Comparison of ENCODE assay signal across 19 mouse cellular contexts in the genomic region with DNA sequence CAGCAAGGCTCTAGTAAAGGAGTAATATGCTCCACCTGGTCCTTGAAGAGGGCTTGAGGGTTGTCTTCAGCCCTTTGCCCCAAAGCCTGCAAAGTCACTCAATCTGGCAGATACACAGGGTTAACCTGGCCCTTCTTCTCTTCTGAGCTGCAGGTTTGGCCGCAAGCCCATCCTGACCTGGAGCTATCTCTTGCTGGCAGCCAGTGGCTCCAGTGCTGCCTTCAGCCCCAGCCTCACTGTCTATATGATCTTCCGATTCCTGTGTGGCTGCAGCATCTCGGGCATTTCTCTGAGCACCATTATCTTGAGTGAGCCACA. TPM values are rescaled to one million over a fixed set of nuclear protein-coding genes. Genes with fewer than 3 reads are reported as not detected.
DNase-seq lines count a peak whose midpoint lies in the region; ATAC-seq and TF ChIP-seq lines count a peak whose summit lies in the region.
"Had no signal": no experiment of that assay in that cellular context is flagged by ENCODE, and none has a peak within 500 bp of the region (broad histone marks: within the 10 kb centered on the region; RNA-seq: fewer than 3 reads in every experiment).

No protein-coding gene starts in this region.

- no peak overlapping the region for H3K9ac ChIP-seq in liver, postnatal 0 days (replicated peaks)
- H3K9ac ChIP-seq: limb, embryonic 15.5 days; neural tube, embryonic 13.5 days had no signal

- H3K36me3 ChIP-seq in heart, embryonic 10.5 days: no peaks in the 10 kb centered on the region
- no peaks in the 10 kb centered on the region for H3K36me3 ChIP-seq in liver, postnatal 0 days (replicated peaks; ENCODE audit: insufficient read depth, low read length)
- H3K36me3 ChIP-seq: embryonic facial prominence, embryonic 10.5 days; limb, embryonic 15.5 days; neural tube, embryonic 13.5 days had no signal

- H3K4me3 ChIP-seq in heart, embryonic 10.5 days: no peak overlapping the region
- no peak overlapping the region for H3K4me3 ChIP-seq in liver, postnatal 0 days (ENCODE audit: low read depth, low read length)
- H3K4me3 ChIP-seq: embryonic facial prominence, embryonic 10.5 days; limb, embryonic 15.5 days; neural tube, embryonic 13.5 days had no signal

- 76% methylated on average over 3 of the region's 3 CpGs for WGBS in heart, embryonic 10.5 days
- 39% methylated on average over 3 of the region's 3 CpGs for WGBS in liver, postnatal 0 days (ENCODE audit: insufficient replicate concordance)

- no peaks in the 10 kb centered on the region for H3K27me3 ChIP-seq in heart, embryonic 10.5 days (ENCODE audit: insufficient read depth, poor library complexity, severe bottlenecking)
- H3K27me3 ChIP-seq in liver, postnatal 0 days (ENCODE audit: insufficient read depth, low read length): no peaks in the 10 kb centered on the region
- H3K27me3 ChIP-seq: limb, embryonic 15.5 days; neural tube, embryonic 13.5 days had no signal

- peak; percentile 82 for DNase-seq in heart, embryonic 10.5 days (ENCODE audit: low spot score)
- no peak for DNase-seq in heart, adult 18-20 months
- DNase-seq in kidney, adult 18-20 months: peak; percentile 72
- DNase-seq in kidney, postnatal 36 days: peak; percentile 89 to 91
- DNase-seq in liver, postnatal 0 days: peak; percentile 65
- no peak for DNase-seq in adrenal gland, adult 8-10 months
- no peak for DNase-seq in ovary, postnatal 10 days (ENCODE audit: low spot score)
- no peak for DNase-seq in cerebellum, adult 9-10 months
- DNase-seq: cerebellum, adult 9-11 months; heart, postnatal 14 days; thymus, adult 2 months had no signal

- H3K4me2 ChIP-seq in liver, postnatal 0 days (ENCODE audit: low read depth, low read length): no peak overlapping the region
- H3K4me2 ChIP-seq: limb, embryonic 15.5 days; neural tube, embryonic 13.5 days had no signal

- ATAC-seq in liver, postnatal 0 days: peak; percentile 82
- ATAC-seq: hindbrain, embryonic 16.5 days; midbrain, embryonic 16.5 days had no signal

- peaks cover 27% of the 10 kb centered on the region for H3K4me1 ChIP-seq in heart, embryonic 10.5 days
- H3K4me1 ChIP-seq in liver, postnatal 0 days (ENCODE audit: insufficient read depth): peaks cover 33% of the 10 kb centered on the region
- H3K4me1 ChIP-seq: embryonic facial prominence, embryonic 10.5 days; limb, embryonic 15.5 days; neural tube, embryonic 13.5 days had no signal

- no peak overlapping the region for H3K27ac ChIP-seq in heart, embryonic 10.5 days
- no peak overlapping the region for H3K27ac ChIP-seq in liver, postnatal 0 days (ENCODE audit: low read depth)
- H3K27ac ChIP-seq: embryonic facial prominence, embryonic 10.5 days; limb, embryonic 15.5 days; macrophage; neural tube, embryonic 13.5 days had no signal

- no peaks in the 10 kb centered on the region for H3K9me3 ChIP-seq in heart, embryonic 10.5 days
- no peaks in the 10 kb centered on the region for H3K9me3 ChIP-seq in liver, postnatal 0 days (ENCODE audit: low read length)
- H3K9me3 ChIP-seq: embryonic facial prominence, embryonic 10.5 days; limb, embryonic 15.5 days; neural tube, embryonic 13.5 days had no signal

- TF ChIP-seq CTCF in liver, postnatal 0 days (IDR thresholded peaks at IDR 0.05; ENCODE audit: low read depth): no peak

- TF ChIP-seq EP300 in liver, postnatal 0 days (IDR thresholded peaks at IDR 0.05; ENCODE audit: low read depth): peak; percentile 87

RNA-seq across cellular contexts. Expression of gene Slc22a6, which starts 12.6 kb away (rescaled TPM):
- polyA plus RNA-seq in heart, embryonic 10.5 days (2016; fragmentation: Nextera tagmentation; extraction: Ambion mirVana): 0.04 TPM in 1 of 2 replicates, not detected in the other
- not detected for total RNA-seq in heart, adult 18-20 months (2021)
- not detected in 2 replicates for polyA plus RNA-seq in liver, postnatal 0 days (2015; fragmentation: Nextera tagmentation; extraction: Ambion mirVana)
- total RNA-seq in adrenal gland, adult 8-10 months (2022): not detected
- total RNA-seq: CH12.LX; granulocyte monocyte progenitor cell, adult 5-6 weeks; heart, postnatal 14 days had no signal
- polyA plus RNA-seq: macrophage had no signal

RNA-seq across cellular contexts. Expression of gene Slc22a8, which starts 14.1 kb away (rescaled TPM):
- 0.23 and 0.48 TPM in 2 replicates for polyA plus RNA-seq in heart, embryonic 10.5 days (2016; fragmentation: Nextera tagmentation; extraction: Ambion mirVana)
- total RNA-seq in heart, adult 18-20 months (2021): not detected
- polyA plus RNA-seq in liver, postnatal 0 days (2015; fragmentation: Nextera tagmentation; extraction: Ambion mirVana): 0.27 TPM in 2 replicates
- total RNA-seq in adrenal gland, adult 8-10 months (2022): under 1 TPM in 3 of 4 experiments, not detected in 1; 0.07 to 0.40 (median 0.15) TPM
- total RNA-seq: CH12.LX; granulocyte monocyte progenitor cell, adult 5-6 weeks had no signal
- polyA plus RNA-seq: embryonic facial prominence, embryonic 10.5 days; macrophage had no signal

RNA-seq across cellular contexts. Expression of gene Chrm1, which starts 58.4 kb away (rescaled TPM):
- 0.04 TPM in 1 of 2 replicates, not detected in the other for polyA plus RNA-seq in heart, embryonic 10.5 days (2016; fragmentation: Nextera tagmentation; extraction: Ambion mirVana)
- total RNA-seq in heart, adult 18-20 months (2021): under 1 TPM in 1 of 2 experiments, not detected in 1; 0.10 TPM
- polyA plus RNA-seq in liver, postnatal 0 days (2015; fragmentation: Nextera tagmentation; extraction: Ambion mirVana): not detected in 2 replicates
- total RNA-seq in adrenal gland, adult 8-10 months (2022): 1 to 10 TPM; 1.2 to 2.6 (median 1.8) TPM
- total RNA-seq: CH12.LX had no signal
- polyA plus RNA-seq: macrophage had no signal

Comparison
In these comparisons a context has a peak if more than half of its experiments do, and no peak if none do; other contexts are left out.
1. DNase-seq: peak in heart, embryonic 10.5 days (single experiment), kidney, adult 18-20 months (single experiment), kidney, postnatal 36 days (2 of 2) and liver, postnatal 0 days (single experiment); none in heart, adult 18-20 months (0 of 2), adrenal gland, adult 8-10 months (single experiment), ovary, postnatal 10 days (single experiment) and cerebellum, adult 9-10 months (single experiment).